Mouse (Mus musculus) kidney, postnatal 36 days (tissue): ENCODE results near the gene Cntnap2.

Source experiments
- DNase-seq, 2 experiments: peaks; one replicate each; pipeline ENCODE4 v3.0.0; 2021 to 2022; ENCODE audit warnings: mixed read lengths in 2 of 2

Cntnap2 gene

GRCm38 (mm10) chr6:45345396-45345795 lies 286.2 kb downstream of the Cntnap2 start:
- no peak for DNase-seq

- no peak for DNase-seq
These were observed 286.8 kb downstream of the Cntnap2 start for GRCm38 (mm10) chr6:45345953-45346352.

- no peak for DNase-seq
These were observed 307.3 kb downstream of the Cntnap2 start for GRCm38 (mm10) chr6:45366442-45366841.

DNA sequence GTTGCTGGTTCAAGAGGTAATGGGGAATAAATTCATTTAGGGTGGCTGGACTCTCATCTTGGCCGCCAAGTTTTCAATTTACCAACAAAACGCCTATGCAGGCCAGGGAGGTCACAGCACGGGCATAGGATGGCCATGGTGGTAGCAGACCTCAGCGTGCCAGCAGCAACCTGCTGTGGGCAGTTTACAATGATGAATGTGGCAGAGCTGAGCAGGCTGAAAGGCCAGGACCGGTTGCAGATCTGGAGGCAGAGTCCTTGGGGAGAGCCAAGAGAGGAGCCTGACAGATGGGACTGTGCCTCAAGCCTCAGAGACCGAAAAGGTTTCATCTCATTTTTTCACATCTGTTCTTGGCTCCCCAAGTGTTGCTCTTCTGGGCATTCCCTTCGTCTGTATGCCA lies 322.0 kb downstream of the Cntnap2 start:
- no peak for DNase-seq

DNA sequence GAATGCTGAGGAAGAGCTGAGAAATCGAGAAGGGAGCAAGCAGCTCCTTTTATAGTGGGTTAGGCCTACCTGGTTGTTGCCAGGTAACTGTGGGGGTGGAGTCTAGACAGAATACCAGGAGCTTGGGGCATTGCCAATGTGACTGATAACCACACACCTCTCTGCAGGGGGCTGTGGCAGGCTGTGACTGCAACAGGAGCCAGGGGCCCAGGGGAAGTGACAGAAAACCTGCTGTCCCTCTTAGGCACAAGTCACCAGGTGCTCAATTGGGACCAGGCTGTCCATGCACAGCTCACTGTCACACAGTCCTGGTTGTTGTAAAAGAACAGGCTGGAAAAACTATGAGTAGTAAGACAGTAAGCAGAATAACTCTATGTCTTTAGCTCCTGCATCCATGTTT lies 329.9 kb downstream of the Cntnap2 start:
- DNase-seq, result no peak

- no peak for DNase-seq
These were observed 354.5 kb downstream of the Cntnap2 start for GRCm38 (mm10) chr6:45413629-45414028.

- no peak for DNase-seq
These were observed 396.3 kb downstream of the Cntnap2 start for GRCm38 (mm10) chr6:45455424-45455823.

- no peak for DNase-seq
These were observed 459.1 kb downstream of the Cntnap2 start for GRCm38 (mm10) chr6:45518221-45518620.

DNA sequence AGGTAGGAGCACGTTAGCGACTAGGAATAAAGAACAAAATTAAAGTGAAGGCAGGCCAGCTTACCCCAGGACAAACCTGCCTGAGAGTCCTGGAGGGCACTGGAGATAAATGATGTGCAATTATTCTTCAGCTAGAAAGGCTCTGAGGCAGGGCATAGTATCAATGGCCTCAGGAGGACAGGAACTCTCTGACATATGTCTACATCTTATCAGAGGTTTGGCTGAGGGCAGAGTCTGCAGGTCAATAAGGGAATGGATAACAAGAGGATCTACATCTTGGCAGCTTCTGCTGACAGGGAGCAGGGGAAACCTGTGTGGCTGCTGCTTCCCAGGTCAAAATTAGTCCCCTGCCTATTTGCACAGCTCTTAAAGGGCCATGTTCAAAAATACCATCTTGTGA lies 477.8 kb downstream of the Cntnap2 start:
- no peak for DNase-seq

DNA sequence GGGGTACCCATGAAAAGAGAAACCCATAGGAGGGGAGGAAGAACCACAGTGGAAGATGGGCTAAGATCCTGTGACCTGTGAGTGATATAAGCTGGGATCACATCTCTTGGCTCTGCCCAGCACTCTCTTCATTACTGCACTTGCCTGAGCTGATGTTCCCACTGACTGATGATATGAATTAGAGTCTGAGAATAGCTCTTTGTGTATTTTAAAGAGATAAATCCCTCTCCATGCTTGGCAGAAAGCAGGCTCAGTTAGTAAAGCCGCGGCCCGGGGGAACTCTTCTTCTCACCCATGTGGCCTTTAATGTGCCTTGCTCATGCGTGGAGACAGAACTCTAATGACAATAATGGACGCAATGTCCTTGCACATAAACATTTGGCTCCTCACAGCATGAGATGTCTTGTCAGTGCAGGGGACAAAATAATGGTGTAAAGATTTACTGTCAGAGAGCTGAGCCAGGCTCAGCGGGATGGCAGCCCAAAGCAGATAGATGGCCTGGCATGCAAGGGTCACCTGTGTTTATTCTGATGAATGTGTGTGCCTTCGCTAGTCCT lies 485.2 kb downstream of the Cntnap2 start:
- no peak for DNase-seq

GRCm38 (mm10) chr6:45559724-45560123 lies 500.6 kb downstream of the Cntnap2 start:
- no peak for DNase-seq

DNA sequence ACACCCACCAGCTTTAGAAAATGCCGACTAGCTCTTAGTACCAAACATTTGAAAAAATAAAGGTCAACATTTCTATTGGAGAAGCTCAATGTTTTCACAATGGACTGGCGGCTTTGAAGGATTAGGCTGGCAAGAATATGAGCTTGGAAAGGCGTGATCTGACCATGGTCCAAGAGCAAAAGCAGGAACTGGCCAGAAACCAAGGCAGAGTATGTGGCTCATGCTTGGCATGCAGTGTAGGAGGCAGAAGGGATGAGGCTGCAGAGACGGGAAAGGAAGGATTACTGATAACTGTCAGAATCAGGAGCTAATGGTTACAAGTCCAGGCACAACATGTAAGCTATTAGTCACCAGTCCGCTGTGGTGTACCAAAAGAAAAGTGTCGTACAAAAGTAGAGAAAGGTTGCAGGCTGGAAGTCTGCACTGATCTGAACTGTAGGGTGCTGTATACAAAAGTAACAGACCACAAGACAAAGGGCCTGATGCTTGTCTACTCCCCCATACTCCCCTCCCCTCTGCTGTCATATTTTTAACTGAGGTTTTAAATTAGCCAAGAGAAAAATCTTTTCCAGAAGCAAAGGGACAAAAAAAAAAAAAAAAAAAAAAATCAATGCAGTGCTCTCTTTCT lies 525.4 kb downstream of the Cntnap2 start:
- DNase-seq, result no peak

DNA sequence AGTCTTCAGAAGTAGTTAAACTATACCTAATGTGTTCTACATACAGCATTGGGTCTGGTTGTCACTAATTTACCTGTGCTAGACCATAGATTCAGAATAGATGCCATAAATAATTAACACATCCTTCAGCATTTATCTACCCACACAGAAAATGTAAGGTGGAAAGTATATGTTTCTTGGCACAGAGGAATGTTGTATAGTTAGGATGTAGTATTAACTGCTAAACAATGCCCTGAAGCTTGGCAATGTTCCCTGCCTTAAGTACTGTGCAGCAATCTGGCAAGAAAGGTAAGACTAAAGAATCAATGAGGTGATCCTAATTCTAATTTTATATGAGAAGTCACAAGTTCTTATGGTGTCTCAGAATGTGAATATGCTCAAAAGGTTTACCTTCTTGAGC lies 529.9 kb downstream of the Cntnap2 start:
- no peak for DNase-seq

- DNase-seq, result no peak
These were observed 587.9 kb downstream of the Cntnap2 start for GRCm38 (mm10) chr6:45647017-45647416.

- no peak for DNase-seq
These were observed 589.3 kb downstream of the Cntnap2 start for GRCm38 (mm10) chr6:45648419-45648818.

GRCm38 (mm10) chr6:45700287-45700686 lies 641.1 kb downstream of the Cntnap2 start:
- no peak for DNase-seq

DNA sequence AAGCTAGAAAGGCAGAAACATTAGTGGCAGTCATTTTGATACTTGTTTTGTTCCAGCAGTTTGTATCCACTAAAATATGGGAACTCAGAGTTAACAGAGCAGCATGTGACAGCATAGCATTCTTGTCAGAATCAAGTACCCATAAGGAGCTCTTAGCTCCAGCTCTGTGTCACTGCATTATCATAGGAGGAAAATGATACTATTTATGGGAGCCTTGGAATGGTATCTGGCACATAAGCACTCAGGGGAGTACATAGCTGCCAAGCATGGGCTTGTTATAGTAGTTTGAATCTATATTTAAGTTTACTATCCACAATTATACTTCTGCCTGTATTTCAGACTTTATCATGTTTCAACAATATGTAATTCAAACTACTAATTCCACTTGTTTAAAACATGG lies 732.5 kb downstream of the Cntnap2 start:
- no peak for DNase-seq

- DNase-seq, result no peak
These were observed 782.6 kb downstream of the Cntnap2 start for GRCm38 (mm10) chr6:45841626-45842341.

DNA sequence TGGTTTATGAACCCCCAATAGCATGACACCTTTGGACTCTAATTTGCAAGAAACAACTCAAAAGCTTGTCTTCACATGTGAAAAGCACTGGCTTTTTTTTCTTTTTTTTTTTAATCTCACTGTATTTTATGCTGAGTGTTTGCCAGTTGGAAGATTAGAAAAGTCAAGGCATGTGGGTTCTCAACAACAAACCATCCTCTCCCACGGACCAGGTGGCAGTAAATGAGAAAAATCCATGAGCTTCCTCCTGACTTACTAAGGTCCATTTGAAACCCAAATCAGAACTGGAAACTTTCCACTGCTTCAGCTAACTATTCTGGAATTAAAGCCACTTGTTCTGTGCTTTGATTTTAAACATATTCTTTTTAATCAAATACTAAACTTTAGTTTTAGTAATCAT lies 784.6 kb downstream of the Cntnap2 start:
- DNase-seq, result no peak

GRCm38 (mm10) chr6:45871409-45871992 lies 812.3 kb downstream of the Cntnap2 start:
- no peak for DNase-seq

DNA sequence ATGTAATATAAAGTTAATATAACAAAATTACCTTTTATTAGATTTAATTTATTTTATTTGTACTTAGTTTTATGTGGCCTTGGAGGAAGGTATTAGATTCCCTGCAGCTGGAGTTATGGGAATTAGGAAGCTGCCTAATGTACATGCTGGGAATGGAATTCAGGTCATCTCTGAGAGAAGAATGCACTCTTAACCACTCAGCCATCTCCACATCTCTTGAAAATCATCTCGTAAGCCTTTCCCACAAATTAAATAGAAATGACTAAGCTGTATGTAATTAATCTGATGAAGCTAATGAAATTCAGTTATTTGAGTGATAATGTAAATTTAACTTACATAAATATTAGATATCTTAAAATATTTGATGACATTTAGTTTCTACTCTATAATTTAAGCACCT lies 826.3 kb downstream of the Cntnap2 start:
- no peak for DNase-seq

DNA sequence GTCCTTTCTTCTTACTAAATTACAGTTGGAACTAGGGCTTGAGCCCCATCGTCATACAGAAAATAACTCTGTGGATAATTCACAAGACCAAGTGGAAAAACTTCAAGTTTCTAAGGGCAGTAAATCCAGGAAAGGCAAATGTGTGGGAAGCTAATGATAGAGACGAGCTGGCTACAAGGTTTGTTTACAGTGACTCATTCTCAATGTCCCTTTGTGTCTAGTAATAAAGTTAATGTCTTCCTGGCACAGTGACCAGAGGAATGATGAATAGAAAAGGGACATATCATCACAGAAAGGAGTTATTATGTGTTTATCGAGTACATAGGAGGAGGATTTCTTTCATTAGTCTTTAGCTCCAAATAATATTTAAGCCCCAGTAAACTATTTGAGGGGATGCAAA lies 828.7 kb downstream of the Cntnap2 start:
- DNase-seq, result no peak

GRCm38 (mm10) chr6:45938263-45938662 lies 879.1 kb downstream of the Cntnap2 start:
- no peak for DNase-seq

DNA sequence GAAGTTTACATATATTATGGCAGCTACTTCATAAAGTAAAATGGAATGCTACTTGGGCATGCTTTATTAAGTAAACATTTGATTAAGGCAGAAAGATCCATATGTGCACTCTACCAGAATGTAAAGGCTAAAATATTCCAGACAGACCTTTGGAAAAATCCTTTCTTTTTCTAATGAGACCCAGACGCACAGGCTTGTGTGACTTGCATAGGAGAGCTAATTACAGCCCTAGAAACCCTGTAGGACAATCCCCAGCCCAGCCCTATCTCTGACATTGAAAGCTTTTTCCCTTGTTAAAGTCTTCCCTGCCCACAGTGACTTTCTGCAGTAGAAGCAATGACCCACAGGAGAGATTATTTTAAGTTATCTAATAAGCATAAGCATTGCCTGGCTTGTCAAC lies 879.6 kb downstream of the Cntnap2 start:
- DNase-seq, result no peak
